Mouse (Mus musculus): ENCODE results near the gene Lurap1.

Gene Lurap1

DNA sequence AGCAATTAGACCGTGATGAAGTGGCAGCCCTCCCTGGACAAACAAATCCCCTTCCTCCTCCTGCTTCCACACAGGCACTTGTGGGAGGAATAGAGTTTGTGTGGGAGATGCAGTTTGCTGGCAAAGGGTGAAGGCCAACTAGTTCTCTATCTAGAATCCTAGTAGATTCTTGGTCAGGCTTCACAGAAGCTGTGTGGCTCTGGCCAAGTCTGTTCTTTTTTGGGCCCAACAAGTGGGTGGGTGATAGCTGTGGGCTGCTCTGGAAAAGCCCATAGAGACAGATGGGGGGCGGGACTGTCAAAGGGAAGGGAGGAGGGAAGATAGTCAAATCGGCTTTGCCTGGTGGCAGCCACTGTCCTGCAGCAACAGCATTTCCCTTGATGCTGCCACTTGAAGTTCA, 9.6 kb upstream of the Lurap1 start:
- no peak for DNase-seq (ENCODE audit: low read depth, low spot score)

DNA sequence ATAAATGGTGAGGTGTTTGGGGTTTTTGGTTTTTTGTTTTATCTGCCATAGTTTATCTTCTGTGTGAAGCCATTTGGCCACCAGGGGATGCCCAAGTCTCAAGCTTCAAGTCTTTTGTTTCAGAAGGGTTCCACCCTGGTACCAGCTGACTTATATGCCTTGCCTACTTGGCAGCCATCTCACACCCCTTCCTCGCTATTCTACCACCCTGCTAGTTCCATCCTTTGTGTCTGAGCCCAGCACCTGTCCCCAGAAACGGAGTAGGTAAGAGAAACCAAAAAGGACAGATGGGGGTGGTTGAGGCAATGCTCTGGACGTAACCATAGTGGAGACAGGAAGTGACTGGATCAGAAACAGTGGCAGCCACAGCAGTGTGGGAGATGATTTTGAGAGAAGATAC, 8.8 kb upstream of the Lurap1 start:
- peak; percentile 53 for DNase-seq (ENCODE audit: low read depth, low spot score)

GRCm38 (mm10) chr4:116157882-116158281, 6.7 kb upstream of the Lurap1 start:
- DNase-seq (ENCODE audit: low read depth, low spot score): no peak

DNA sequence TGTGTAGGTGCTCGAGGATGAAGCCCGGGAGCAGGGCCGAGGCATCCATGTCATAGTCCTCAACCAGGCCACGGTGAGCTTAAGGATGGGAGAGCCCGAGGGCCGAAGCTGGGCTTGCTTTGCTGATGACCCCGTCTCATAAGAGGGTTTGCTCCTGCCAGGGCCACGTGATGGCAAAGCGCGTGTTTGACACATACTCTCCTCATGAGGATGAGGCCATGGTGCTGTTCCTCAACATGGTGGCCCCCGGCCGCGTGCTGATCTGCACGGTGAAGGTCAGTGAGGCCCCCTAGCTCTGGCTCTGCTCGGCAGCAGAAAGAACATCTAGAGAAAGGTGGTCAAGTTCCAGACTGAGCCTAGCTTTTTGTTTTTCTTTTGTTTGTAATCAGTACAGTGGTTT, 1.6 kb upstream of the Lurap1 start:
- DNase-seq (ENCODE audit: low read depth, low spot score): no peak

GRCm38 (mm10) chr4:116150862-116151221, 296 bp downstream of the Lurap1 start:
- no peak for DNase-seq (ENCODE audit: low read depth, low spot score)

GRCm38 (mm10) chr4:116150156-116150861, 829 bp downstream of the Lurap1 start:
- DNase-seq (ENCODE audit: low read depth, low spot score): peak; percentile 68

DNA sequence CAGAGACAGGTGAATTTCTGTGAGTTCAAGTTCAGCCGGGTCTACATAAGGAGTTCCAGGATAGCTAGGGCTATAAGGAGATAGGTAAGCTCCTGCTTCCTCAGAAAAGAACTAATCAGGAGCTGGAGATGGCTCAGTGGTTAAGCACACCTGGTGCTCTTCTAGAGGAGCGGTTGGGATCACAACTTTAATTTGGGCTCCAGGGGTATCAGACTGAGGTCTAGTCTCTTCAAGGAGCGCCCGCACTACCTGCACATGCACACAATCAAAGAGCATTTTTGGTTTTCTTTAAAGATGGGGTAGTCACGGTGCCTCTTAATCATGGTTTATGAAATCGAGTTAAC, 1.4 kb downstream of the Lurap1 start:
- DNase-seq (ENCODE audit: low read depth, low spot score): no peak

DNA sequence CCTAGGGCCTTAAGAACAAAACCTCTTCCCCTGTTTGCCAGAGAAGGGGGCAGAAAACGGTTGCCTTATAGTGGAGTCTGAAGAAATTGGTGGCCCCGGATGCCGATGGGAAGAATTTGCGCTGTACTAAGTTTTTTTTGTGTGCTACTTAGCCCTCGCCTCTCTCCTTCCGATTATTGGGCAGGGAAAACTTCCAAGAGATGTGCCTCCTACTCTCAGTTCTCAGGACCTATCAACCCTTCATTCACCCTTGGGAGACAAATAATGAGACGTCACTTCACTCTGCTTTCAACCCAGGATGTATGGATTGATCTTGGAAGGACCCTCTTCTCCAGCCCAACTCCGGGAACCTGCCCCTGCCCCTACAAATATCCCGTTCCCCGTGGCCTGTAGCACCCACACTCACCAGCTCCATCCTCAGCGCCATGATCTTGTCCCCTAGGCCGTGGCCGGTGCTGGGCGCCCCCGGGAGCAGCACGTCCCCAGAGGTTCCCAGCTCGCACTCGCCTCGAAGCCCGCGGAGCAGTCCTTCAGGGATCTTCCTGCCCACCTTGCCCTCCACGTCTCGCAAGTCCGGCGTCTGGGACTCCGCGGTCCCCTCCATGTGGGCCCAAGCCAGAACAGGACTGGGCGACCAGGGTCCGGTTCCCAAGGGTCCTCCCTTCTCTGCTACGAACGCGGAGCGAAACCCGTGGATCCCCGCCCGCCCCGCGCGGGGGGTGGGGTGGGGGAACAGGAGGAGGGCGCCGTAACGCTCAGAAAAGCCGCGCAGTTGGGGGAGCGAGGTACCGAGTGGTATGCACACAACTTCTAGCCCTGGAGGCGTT, 7.0 kb downstream of the Lurap1 start:
- DNase-seq (ENCODE audit: low read depth, low spot score): peak; percentile 62

DNA sequence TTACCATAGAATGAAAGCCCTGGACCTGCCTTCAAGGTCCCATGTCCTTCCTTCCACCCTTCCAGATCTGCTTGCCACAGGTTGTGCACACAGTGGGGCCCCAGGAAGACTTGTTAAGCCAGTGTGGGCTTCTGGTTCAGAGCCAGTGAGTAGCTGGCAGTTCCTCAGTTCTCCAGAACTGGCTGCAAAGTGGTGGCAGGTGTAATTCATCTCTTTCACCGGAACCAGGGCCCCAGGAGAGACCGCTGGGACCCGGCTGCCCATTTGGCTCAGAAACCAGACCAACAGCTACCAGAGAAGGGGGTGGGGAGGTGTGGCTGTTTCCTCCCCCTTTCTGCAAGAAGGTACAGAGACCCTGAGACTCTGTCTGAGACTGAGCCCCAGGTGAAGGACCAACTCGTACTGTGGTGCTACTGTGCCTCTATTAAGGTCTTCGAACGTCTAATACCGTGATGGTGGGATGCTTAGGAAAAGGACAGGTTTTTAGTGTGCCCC, 7.8 kb downstream of the Lurap1 start:
- no peak for DNase-seq (ENCODE audit: low read depth, low spot score)

GRCm38 (mm10) chr4:116142269-116142668, 8.9 kb downstream of the Lurap1 start:
- no peak for DNase-seq (ENCODE audit: low read depth, low spot score)

DNA sequence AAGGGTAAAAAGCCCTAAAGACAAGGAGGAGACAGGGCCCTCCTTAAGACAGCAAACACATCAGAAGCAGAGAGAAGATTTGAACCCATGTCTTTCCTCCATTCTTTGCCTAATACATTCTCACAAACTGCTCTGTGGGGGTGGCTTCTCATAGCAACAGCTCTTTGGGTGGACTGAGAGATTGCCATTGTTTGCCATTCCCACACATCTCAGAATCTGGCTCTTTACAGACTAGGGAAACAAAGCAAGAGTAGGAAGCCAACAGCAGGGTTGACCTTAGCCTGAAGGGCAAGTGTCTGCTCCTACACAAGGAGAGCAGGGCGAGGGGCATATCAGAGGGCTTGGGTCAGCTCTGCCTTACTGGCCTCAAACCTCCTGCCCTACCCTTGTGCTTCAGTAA, 9.4 kb downstream of the Lurap1 start:
- peak; percentile 59 for DNase-seq (ENCODE audit: low read depth, low spot score)

GRCm38 (mm10) chr4:116140801-116141574, 10.2 kb downstream of the Lurap1 start:
- DNase-seq (ENCODE audit: low read depth, low spot score): peak; percentile 70

GRCm38 (mm10) chr4:116137421-116137996, 13.6 kb downstream of the Lurap1 start:
- DNase-seq (ENCODE audit: low read depth, low spot score): no peak

DNA sequence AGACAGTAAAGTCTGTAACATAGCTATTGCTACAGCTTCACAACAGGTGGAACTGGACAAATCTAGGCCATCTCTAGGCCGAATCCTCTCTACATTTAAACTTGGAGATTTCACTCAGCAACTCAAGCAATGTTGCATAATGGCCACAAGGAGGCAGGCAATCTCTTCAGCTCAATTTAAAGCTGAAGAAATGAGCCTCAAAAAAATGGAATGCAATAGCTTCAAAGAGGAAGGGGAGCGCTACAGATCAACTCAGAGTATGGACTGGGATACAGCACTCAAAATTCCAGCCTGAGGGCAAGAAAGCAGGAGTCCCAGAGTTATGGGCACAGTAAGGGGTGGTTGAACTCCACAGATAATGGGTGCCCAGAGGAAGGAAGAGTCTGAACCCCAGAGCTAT, 16.1 kb downstream of the Lurap1 start:
- DNase-seq (ENCODE audit: low read depth, low spot score): peak; percentile 60

GRCm38 (mm10) chr4:116133126-116133525, 18.0 kb downstream of the Lurap1 start:
- DNase-seq (ENCODE audit: low read depth, low spot score): no peak

GRCm38 (mm10) chr4:116127956-116128355, 23.2 kb downstream of the Lurap1 start:
- peak; percentile 20 for DNase-seq (ENCODE audit: low read depth, low spot score)

- no peak for DNase-seq (ENCODE audit: low read depth, low spot score)
Observed at GRCm38 (mm10) chr4:116125803-116126386, 25.2 kb downstream of the Lurap1 start.

GRCm38 (mm10) chr4:116123602-116124519, 27.3 kb downstream of the Lurap1 start, which contains the start of the genes Rad54l and Pomgnt1:
Rad54l (minus strand) TSS chr4:116123690.
Pomgnt1 (plus strand) TSS chr4:116123840.
- peak; percentile 99 for DNase-seq (ENCODE audit: low read depth, low spot score)

- DNase-seq (ENCODE audit: low read depth, low spot score): peak; percentile 51
Observed at GRCm38 (mm10) chr4:116122762-116123161, 28.4 kb downstream of the Lurap1 start.

GRCm38 (mm10) chr4:116111486-116111885, 39.7 kb downstream of the Lurap1 start:
- no peak for DNase-seq (ENCODE audit: low read depth, low spot score)

Data from ZHBTc4 (cell line).